Mouse (Mus musculus): Measurements from ENCODE around the gene Gm11596.
"Not testable (repeated sequence)": the region's sequence is repeated elsewhere in the genome, so short reads cannot be mapped to it uniquely, and the experiment has no call there.

The Gm11596 gene

GRCm38 (mm10) chr11:99793367-99793766 lies at the start of gene Gm11596:
TSS of gene Gm11596 (minus strand) at chr11:99793467.
- no peak for DNase-seq

GRCm38 (mm10) chr11:99842185-99842584 lies 48.9 kb upstream of the Gm11596 start:
- DNase-seq: no peak

GRCm38 (mm10) chr11:99837966-99838365 lies 44.7 kb upstream of the Gm11596 start, which contains the start of gene 2300003K06Rik:
TSS of gene 2300003K06Rik (minus strand) at chr11:99838066.
- no peak for DNase-seq

GRCm38 (mm10) chr11:99815566-99815965 lies 22.3 kb upstream of the Gm11596 start, which contains the start of gene Gm11564:
TSS of gene Gm11564 (minus strand) at chr11:99815666.
- DNase-seq: not testable (repeated sequence)

- DNase-seq: not testable (repeated sequence)
These were observed 16.5 kb upstream of the Gm11596 start, which contains the start of gene Krtap4-13 for GRCm38 (mm10) chr11:99809792-99810191. TSS of gene Krtap4-13 (minus strand) at chr11:99809892.

GRCm38 (mm10) chr11:99804346-99804745 lies 11.1 kb upstream of the Gm11596 start, which contains the start of gene Gm11554:
TSS of gene Gm11554 (minus strand) at chr11:99804446.
- not testable (repeated sequence) for DNase-seq

GRCm38 (mm10) chr11:99798832-99799231 lies 5.6 kb upstream of the Gm11596 start, which contains the start of gene Gm11569:
TSS of gene Gm11569 (minus strand) at chr11:99798932.
- DNase-seq: not testable (repeated sequence)

- DNase-seq: not testable (repeated sequence)
These were observed 8.4 kb downstream of the Gm11596 start, which contains the start of gene Krtap4-9 for GRCm38 (mm10) chr11:99784900-99785299. TSS of gene Krtap4-9 (plus strand) at chr11:99785200.

GRCm38 (mm10) chr11:99780604-99781003 lies 12.7 kb downstream of the Gm11596 start, which contains the start of gene Krtap4-8:
TSS of gene Krtap4-8 (minus strand) at chr11:99780704.
- no peak for DNase-seq

- no peak for DNase-seq
These were observed 14.9 kb downstream of the Gm11596 start for GRCm38 (mm10) chr11:99778401-99778800.

- DNase-seq: not testable (repeated sequence)
These were observed 20.5 kb downstream of the Gm11596 start, which contains the start of gene Gm11595 for GRCm38 (mm10) chr11:99772813-99773212. TSS of gene Gm11595 (minus strand) at chr11:99772913.

- DNase-seq: no peak
These were observed 24.9 kb downstream of the Gm11596 start for GRCm38 (mm10) chr11:99768410-99768809.

- no peak for DNase-seq
These were observed 34.4 kb downstream of the Gm11596 start for GRCm38 (mm10) chr11:99758877-99759276.

GRCm38 (mm10) chr11:99743985-99744384 lies 49.3 kb downstream of the Gm11596 start:
- no peak for DNase-seq
